ENCODE assay signal across 18 mouse cellular contexts in genomic region chr5:31749401-31749800, GRCm38 (mm10). TPM values are rescaled to one million over a fixed set of nuclear protein-coding genes. Genes with fewer than 3 reads are reported as not detected.
DNase-seq lines count a peak whose midpoint lies in the region; TF ChIP-seq lines count a peak whose summit lies in the region.
"Had no signal": no experiment of that assay in that cellular context is flagged by ENCODE, and none has a peak within 500 bp of the region (broad histone marks: within the 10 kb centered on the region; RNA-seq: fewer than 3 reads in every experiment).

No protein-coding gene starts in this region.

- no peak overlapping the region for H3K4me3 ChIP-seq in layer of hippocampus, adult 2 months
- no peak overlapping the region for H3K4me3 ChIP-seq in MEL (ENCODE audit: control insufficient read depth in 1 of 2, insufficient read depth in 1 of 2, low read depth in 2 of 2, low read length in 2 of 2)

- no peak for TF ChIP-seq RAD21 in MEL (IDR thresholded peaks at IDR 0.05; ENCODE audit: low read depth, low read length)

- H3K27me3 ChIP-seq in MEL (ENCODE audit: control insufficient read depth in 1 of 2, insufficient read depth in 2 of 2, low read length in 2 of 2) = no peaks in the 10 kb centered on the region
- H3K27me3 ChIP-seq: CH12.LX, Patski had no signal

- H3K27ac ChIP-seq in layer of hippocampus, adult 2 months = peak overlapping the region; percentile 87
- no peak overlapping the region for H3K27ac ChIP-seq in MEL (ENCODE audit: control insufficient read depth, low read depth, low read length)

- no peaks in the 10 kb centered on the region for H3K79me2 ChIP-seq in MEL (ENCODE audit: control insufficient read depth, insufficient read depth, low read length, poor library complexity)

- TF ChIP-seq POLR2A in MEL (IDR thresholded peaks at IDR 0.05; ENCODE audit: control insufficient read depth in 1 of 2, insufficient read depth in 1 of 2, low read depth in 1 of 2, low read length in 2 of 2, poor library complexity in 1 of 2) = no peak

- H3K9ac ChIP-seq in MEL (ENCODE audit: control insufficient read depth, low read depth, low read length, poor library complexity, severe bottlenecking) = no peak overlapping the region

- peaks cover 2 to 6% of the 10 kb centered on the region in 2 experiments; a peak in 1 of 4 replicates for H3K4me1 ChIP-seq in MEL (ENCODE audit: control insufficient read depth in 1 of 2, insufficient read depth in 2 of 2, low read length in 2 of 2)

- H3K36me3 ChIP-seq in MEL (ENCODE audit: control insufficient read depth in 1 of 2, insufficient read depth in 2 of 2, low read length in 2 of 2) = peaks cover 0 to 11% of the 10 kb centered on the region in 2 experiments; a peak in 2 of 4 replicates

- no peak for DNase-seq in layer of hippocampus, adult 2 months (ENCODE audit: low spot score in 2 of 2)
- no peak for DNase-seq in layer of hippocampus, postnatal 36 days
- DNase-seq in MEL (ENCODE audit: low read depth, low spot score) = no peak
- DNase-seq in frontal cortex, postnatal 10 days (ENCODE audit: low spot score in 2 of 2) = no peak
- DNase-seq: adrenal gland, adult 2 months; adrenal gland, adult 8-10 months; adrenal gland, postnatal 10 days; adrenal gland, postnatal 14 days; adrenal gland, postnatal 25 days; adrenal gland, postnatal 36 days; B cell, adult 2 months; cerebellum, adult 11 months; cerebellum, adult 11-12 months; cerebellum, adult 18-20 months; cerebellum, adult 2 months had no signal

- no peak for TF ChIP-seq CTCF in layer of hippocampus, adult 2 months (conservative IDR thresholded peaks at IDR 0.05)
- TF ChIP-seq CTCF in MEL (IDR thresholded peaks at IDR 0.05 in 2 of 3, conservative IDR thresholded peaks at IDR 0.05 in 1 of 3; ENCODE audit: control insufficient read depth in 1 of 3, insufficient read depth in 1 of 3, low read depth in 2 of 3, low read length in 3 of 3, poor library complexity in 1 of 3, severe bottlenecking in 1 of 3) = no peak

- H3K9me3 ChIP-seq in MEL (replicated peaks; ENCODE audit: insufficient read depth, low read length) = no peaks in the 10 kb centered on the region
- H3K9me3 ChIP-seq: G1E had no signal

- TF ChIP-seq EP300 in MEL (IDR thresholded peaks at IDR 0.05; ENCODE audit: low read depth in 1 of 2, low read length in 2 of 2) = peak in 1 of 2 experiments; percentile 60; a peak in 2 of 4 replicates

TF ChIP-seq in MEL, 35 proteins besides CTCF, POLR2A, EP300 and RAD21:
- TF ChIP-seq MYC (IDR thresholded peaks at IDR 0.05; ENCODE audit: low read depth, low read length) (0 out of 2 replicates have a peak, but pooled peaks have one; percentile 21), MAZ (IDR thresholded peaks at IDR 0.05; ENCODE audit: low read depth, low read length) (no peak), ELF1 (IDR thresholded peaks at IDR 0.05; ENCODE audit: low read depth, low read length) (peak; percentile 85), TBP (IDR thresholded peaks at IDR 0.05; ENCODE audit: low read depth, low read length) (no peak), GATA1 (IDR thresholded peaks at IDR 0.05; ENCODE audit: low read depth, low read length) (peak; percentile 58), E2F4 (IDR thresholded peaks at IDR 0.05; ENCODE audit: borderline replicate concordance, low read depth, low read length) (no peak), HCFC1 (IDR thresholded peaks at IDR 0.05; ENCODE audit: low read depth, low read length) (peak; percentile 50; the same call in 1 of the 2 replicates), ETS1 (IDR thresholded peaks at IDR 0.05; ENCODE audit: low read depth, low read length) (0 out of 2 replicates have a peak, but pooled peaks have one; percentile 34), SIN3A (IDR thresholded peaks at IDR 0.05; ENCODE audit: low read length) (0 out of 2 replicates have a peak, but pooled peaks have one; percentile 28), MEF2A (IDR thresholded peaks at IDR 0.05; ENCODE audit: extremely low read depth, insufficient replicate concordance, low read depth, low read length, poor library complexity, severe bottlenecking) (no peak), USF1 (IDR thresholded peaks at IDR 0.05; ENCODE audit: low read depth, low read length) (0 out of 2 replicates have a peak, but pooled peaks have one; percentile 17)

RNA-seq across cellular contexts. Expression of gene Babam2, which starts 51.9 kb away (rescaled TPM):
- 10 to 100 TPM; 49.3 to 50.4 TPM for total RNA-seq in layer of hippocampus, adult 2 months (2021)
- total RNA-seq in layer of hippocampus, postnatal 36 days (2021) = 10 to 100 TPM; 38.2 to 50.1 TPM
- total RNA-seq in MEL (2012; rRNA removed) = 40.5 and 43.3 TPM in 2 replicates
- 10 to 100 TPM in 1 of 2 experiments, not detected in 1; 86.6 TPM for polyA plus RNA-seq in MEL (2012; ENCODE audit: insufficient read depth in 1 of 2, insufficient read length in 2 of 2, low read depth in 1 of 2, low replicate concordance in 2 of 2, missing spikeins in 1 of 2)

RNA-seq across cellular contexts. Expression of gene Rbks, which starts 52.0 kb away (rescaled TPM):
- 1 to 10 TPM; 4.0 to 4.4 TPM for total RNA-seq in layer of hippocampus, adult 2 months (2021)
- 1 to 10 TPM; 3.4 to 4.2 TPM for total RNA-seq in layer of hippocampus, postnatal 36 days (2021)
- total RNA-seq in MEL (2012; rRNA removed) = 23.8 and 34.3 TPM in 2 replicates
- polyA plus RNA-seq in MEL (2012; ENCODE audit: insufficient read depth in 1 of 2, insufficient read length in 2 of 2, low read depth in 1 of 2, low replicate concordance in 2 of 2, missing spikeins in 1 of 2) = 10 to 100 TPM in 1 of 2 experiments, not detected in 1; 47.4 TPM
